Mouse (Mus musculus) stomach, embryonic 16.5 days (tissue): ENCODE measurements around the gene C730034F03Rik. TPM values are rescaled to one million over a fixed set of nuclear protein-coding genes. Genes with fewer than 3 reads are reported as not detected.

Source experiments
- ATAC-seq: fragments of 200-750 bp; cut with Nextera tagmentation; 2 replicates; pipeline ENCODE4 v1.8.0; 2017; ENCODE audit warnings: moderate number of reproducible peaks, moderate TSS enrichment; ENCODE audit not compliant: insufficient read depth, low FRiP score
- H3K27ac ChIP-seq: fragments of 300-500 bp; sonication (generic); 2 replicates; pipeline ENCODE4 v1.5.1; 2014; ENCODE audit warnings: low read length
- H3K27me3 ChIP-seq: fragments of 300-500 bp; sonication (generic); 2 replicates; pipeline ENCODE4 v1.6.1; 2014; ENCODE audit warnings: low read length, control low read depth, mixed read lengths; ENCODE audit not compliant: control insufficient read depth, insufficient read depth
- H3K36me3 ChIP-seq: fragments of 300-500 bp; sonication (generic); 2 replicates; pipeline ENCODE4 v1.6.1; 2014; ENCODE audit warnings: low read length; ENCODE audit not compliant: control insufficient read depth, insufficient read depth
- H3K4me1 ChIP-seq: fragments of 300-500 bp; sonication (generic); 2 replicates; pipeline ENCODE4 v1.6.1; 2014; ENCODE audit warnings: low read length, control low read depth, mixed read lengths; ENCODE audit not compliant: control insufficient read depth, insufficient read depth
- H3K4me2 ChIP-seq: fragments of 300-500 bp; sonication (generic); 2 replicates; pipeline ENCODE4 v1.6.1; 2014; ENCODE audit warnings: low read depth, low read length, mixed read lengths
- H3K4me3 ChIP-seq: fragments of 300-500 bp; sonication (generic); replicated peaks from 2 replicates; pipeline ENCODE4 v1.5.1; 2014; ENCODE audit warnings: mild to moderate bottlenecking, low read length
- H3K9ac ChIP-seq: fragments of 300-500 bp; sonication (generic); 2 replicates; pipeline ENCODE4 v1.6.1; 2014; ENCODE audit warnings: low read length
- H3K9me3 ChIP-seq: fragments of 300-500 bp; sonication (generic); replicated peaks from 2 replicates; pipeline ENCODE4 v1.6.1; 2016; ENCODE audit warnings: low read length, control low read depth; ENCODE audit not compliant: control insufficient read depth
- WGBS: fragments of 180-500 bp; shearing (Covaris S2); extraction: QIAGEN DNeasy Blood & Tissue Kit; methylation state at CpG from one replicate; pipeline ENCODE4 v1.1.7; 2014; 5-methylcytosine and 5-hydroxymethylcytosine counted together
- polyA plus RNA-seq: library from polyadenylated mRNA; unstranded; fragments of >200 nt; fragmentation: Nextera tagmentation; extraction: Ambion mirVana; gene quantifications from 2 replicates; pipeline ENCODE4 v1.2.1, GENCODE M21; 2015

C730034F03Rik gene
- polyA plus RNA-seq, result 2.8 and 3.5 TPM in 2 replicates

DNA sequence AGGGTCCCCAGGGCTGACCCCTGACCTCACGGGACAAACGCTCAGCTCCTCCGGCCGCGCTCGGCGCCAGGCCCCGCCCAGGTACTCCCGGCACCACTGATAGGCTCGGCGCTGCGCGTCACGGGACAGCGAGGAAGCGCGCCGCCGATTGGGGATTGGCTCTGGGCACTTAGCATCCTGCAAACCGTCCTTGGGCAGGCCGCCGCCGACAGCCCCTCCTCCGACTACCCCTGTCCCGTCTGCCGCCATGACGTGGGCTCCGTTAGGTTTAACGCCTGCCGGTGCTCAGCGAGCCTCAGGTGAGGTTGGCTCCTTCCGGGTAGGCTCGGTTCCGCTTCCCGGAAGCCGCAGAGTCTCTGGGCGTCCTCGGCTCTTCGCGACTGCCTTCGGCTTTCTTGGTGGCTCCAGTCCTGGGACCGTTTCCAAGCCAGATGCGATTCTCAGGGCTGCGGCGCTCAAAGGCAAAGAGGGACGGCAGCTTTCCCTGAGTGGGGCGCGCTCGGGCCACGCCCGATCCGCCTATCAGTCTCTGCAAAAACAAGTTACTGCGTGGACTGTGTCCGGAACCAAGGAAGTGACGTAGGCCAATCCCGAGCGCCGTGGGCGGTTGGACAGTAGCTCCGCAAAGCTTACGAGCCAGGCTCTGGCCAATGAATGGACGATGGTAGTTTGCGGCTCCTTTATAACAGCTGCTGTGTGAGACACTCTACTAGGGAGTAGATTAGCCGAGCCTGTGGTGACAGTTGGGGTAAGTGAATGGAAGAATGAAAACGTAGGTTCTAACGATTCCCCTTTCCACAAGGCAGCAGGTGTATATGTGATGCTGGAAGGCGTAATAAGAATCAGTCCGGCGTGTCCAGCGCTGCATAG, at the start of gene C730034F03Rik, which contains the start of the genes Gm44502 and Chkb:
TSS of gene C730034F03Rik (plus strand) at position 238 of the 870 bp plus-strand sequence.
TSS of gene Gm44502 (minus strand) at position 345 of the 870 bp plus-strand sequence.
TSS of gene Chkb (minus strand) at position 557 of the 870 bp plus-strand sequence.
- ATAC-seq, result peak; percentile 95
- Histone ChIP-seq H3K4me3 (peak within 1 kb of the TSS; percentile 92), H3K9ac (peak within 1 kb of the TSS; percentile 82), H3K27ac (peak within 1 kb of the TSS; percentile 97), H3K4me1 (peaks cover 7% of the 10 kb centered on the region; the same call in 1 of the 2 replicates), H3K9me3 (no peaks in the 10 kb centered on the region), H3K4me2 (peak within 1 kb of the TSS; percentile 70), H3K27me3 (no peaks in the 10 kb centered on the region), H3K36me3 (0 out of 2 replicates have a peak, but pooled peaks cover 5% of the 10 kb centered on the region)
- under 1% methylated on average over 70 of the region's 70 CpGs for WGBS

- Histone ChIP-seq H3K9me3 (no peaks in the 10 kb centered on the region), H3K4me1 (no peaks in the 10 kb centered on the region), H3K27me3 (peaks cover 6% of the 10 kb centered on the region), H3K27ac (no peak within 1 kb of the TSS), H3K36me3 (no peaks in the 10 kb centered on the region), H3K4me2 (no peak within 1 kb of the TSS), H3K4me3 (no peak within 1 kb of the TSS), H3K9ac (no peak within 1 kb of the TSS)
- ATAC-seq, result no peak
- 84% methylated on average over 7 of the region's 7 CpGs for WGBS
Observed at GRCm38 (mm10) chr15:89384617-89385016, 44.8 kb upstream of the C730034F03Rik start, which contains the start of gene Klhdc7b. Klhdc7b (plus strand) TSS chr15:89384917.

- Histone ChIP-seq H3K4me3 (no peak overlapping the region), H3K36me3 (no peaks in the 10 kb centered on the region), H3K9ac (no peak overlapping the region; the same call in 1 of the 2 replicates), H3K9me3 (no peaks in the 10 kb centered on the region), H3K4me1 (no peaks in the 10 kb centered on the region), H3K27ac (no peak overlapping the region), H3K27me3 (no peaks in the 10 kb centered on the region), H3K4me2 (no peak overlapping the region)
- 34% methylated on average over 12 of the region's 12 CpGs for WGBS
- ATAC-seq, result no peak
Observed at GRCm38 (mm10) chr15:89387127-89387526, 42.3 kb upstream of the C730034F03Rik start.

DNA sequence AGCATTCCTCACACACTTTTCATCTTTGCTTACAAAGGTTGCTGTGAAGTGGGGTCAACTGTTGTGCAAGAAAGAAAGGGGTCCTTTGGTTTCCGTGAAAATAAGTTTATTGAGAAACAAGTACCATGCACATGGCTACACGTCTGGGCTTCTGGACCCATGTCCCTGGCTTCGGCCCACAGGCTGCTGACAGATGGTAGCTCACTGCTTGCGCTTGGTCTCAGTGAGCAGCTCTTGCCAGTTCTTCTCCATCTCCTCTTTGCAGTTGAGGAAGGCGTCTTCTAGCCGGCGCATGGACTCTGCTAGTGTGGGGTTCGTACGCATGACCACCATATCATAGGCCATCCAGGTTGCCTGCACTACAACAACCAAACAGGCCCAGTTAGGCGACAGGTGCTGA, 39.3 kb upstream of the C730034F03Rik start:
- H3K4me1 ChIP-seq, result no peaks in the 10 kb centered on the region
- H3K9ac ChIP-seq, result no peak overlapping the region
- H3K4me3 ChIP-seq, result no peak overlapping the region
- no peak for ATAC-seq
- H3K36me3 ChIP-seq, result no peaks in the 10 kb centered on the region
- H3K27ac ChIP-seq, result no peak overlapping the region
- H3K9me3 ChIP-seq, result no peaks in the 10 kb centered on the region
- no peak overlapping the region for H3K4me2 ChIP-seq
- no peaks in the 10 kb centered on the region for H3K27me3 ChIP-seq
- 86% methylated on average over 10 of the region's 10 CpGs for WGBS

DNA sequence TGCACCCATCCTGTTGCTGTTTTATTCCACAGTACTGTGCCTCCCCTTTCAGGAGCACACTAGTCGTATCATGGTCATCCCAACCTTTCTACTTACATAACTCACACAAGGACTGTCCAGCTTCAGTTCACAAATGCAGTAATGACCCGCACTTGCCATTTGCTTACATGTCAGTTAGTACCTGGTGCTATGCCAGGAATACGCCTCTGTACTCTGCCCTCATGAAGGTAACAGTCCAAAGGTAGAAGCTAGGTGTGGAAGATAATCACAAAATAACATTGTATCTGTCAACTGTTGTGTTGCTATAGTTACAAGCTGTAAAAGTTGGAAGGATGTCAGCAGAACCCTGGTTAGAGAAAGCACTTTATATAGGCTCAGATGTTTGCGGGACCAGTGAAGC, 32.5 kb upstream of the C730034F03Rik start:
- no peak overlapping the region for H3K27ac ChIP-seq
- ATAC-seq, result 0 out of 2 replicates have a peak, but pooled peaks have one; percentile 44

GRCm38 (mm10) chr15:89398146-89398545, 31.2 kb upstream of the C730034F03Rik start:
- H3K4me1 ChIP-seq, result no peaks in the 10 kb centered on the region
- H3K9me3 ChIP-seq, result no peaks in the 10 kb centered on the region
- H3K27ac ChIP-seq, result no peak overlapping the region
- 72% methylated on average over 2 of the region's 2 CpGs for WGBS
- no peak overlapping the region for H3K4me2 ChIP-seq
- ATAC-seq, result no peak
- no peak overlapping the region for H3K9ac ChIP-seq
- H3K27me3 ChIP-seq, result no peaks in the 10 kb centered on the region
- H3K4me3 ChIP-seq, result no peak overlapping the region
- no peaks in the 10 kb centered on the region for H3K36me3 ChIP-seq

More for the DNA sequence above, 32.5 kb upstream of the C730034F03Rik start:
- H3K4me1 ChIP-seq, result no peaks in the 10 kb centered on the region
- H3K9ac ChIP-seq, result no peak overlapping the region
- no peaks in the 10 kb centered on the region for H3K27me3 ChIP-seq
- no peak overlapping the region for H3K4me3 ChIP-seq
- WGBS, result 80% methylated on average over 4 of the region's 4 CpGs
- no peaks in the 10 kb centered on the region for H3K9me3 ChIP-seq
- H3K4me2 ChIP-seq, result no peak overlapping the region
- no peaks in the 10 kb centered on the region for H3K36me3 ChIP-seq

- ATAC-seq, result no peak
Observed at GRCm38 (mm10) chr15:89399716-89400115, 29.7 kb upstream of the C730034F03Rik start.

DNA sequence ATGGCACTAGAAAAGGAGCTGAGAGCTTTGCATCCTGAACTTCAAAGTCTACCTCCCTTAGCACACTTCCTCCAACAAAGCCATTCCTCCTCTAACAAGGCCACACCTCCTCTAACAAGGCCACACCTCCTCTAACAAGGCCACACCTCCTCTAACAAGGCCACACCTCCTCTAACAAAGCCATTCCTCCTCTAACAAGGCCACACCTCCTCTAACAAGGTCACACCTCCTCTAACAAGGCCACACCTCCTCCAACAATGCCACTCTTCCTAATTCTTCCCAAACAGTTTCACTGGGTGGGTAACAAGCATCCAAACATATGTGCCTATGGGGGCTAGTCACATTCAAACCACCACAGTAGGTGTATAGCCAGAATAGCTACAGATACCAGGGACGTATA, 26.9 kb upstream of the C730034F03Rik start:
- no peak overlapping the region for H3K27ac ChIP-seq
- H3K27me3 ChIP-seq, result no peaks in the 10 kb centered on the region
- H3K36me3 ChIP-seq, result no peaks in the 10 kb centered on the region
- 95% methylated on average over 1 of the region's 1 CpGs for WGBS
- peaks cover 4% of the 10 kb centered on the region for H3K9me3 ChIP-seq
- H3K4me2 ChIP-seq, result no peak overlapping the region
- ATAC-seq, result no peak
- H3K4me1 ChIP-seq, result no peaks in the 10 kb centered on the region
- H3K9ac ChIP-seq, result no peak overlapping the region
- H3K4me3 ChIP-seq, result no peak overlapping the region

More at GRCm38 (mm10) chr15:89399716-89400115, 29.7 kb upstream of the C730034F03Rik start:
- Histone ChIP-seq H3K9me3 (no peaks in the 10 kb centered on the region), H3K27me3 (no peaks in the 10 kb centered on the region), H3K36me3 (no peaks in the 10 kb centered on the region), H3K4me1 (no peaks in the 10 kb centered on the region), H3K4me2 (no peak overlapping the region), H3K27ac (no peak overlapping the region), H3K4me3 (no peak overlapping the region), H3K9ac (no peak overlapping the region)
- WGBS, result 57% methylated on average over 1 of the region's 1 CpGs
